Mouse (Mus musculus) stomach, embryonic 16.5 days (tissue): ENCODE results near the gene Ndufa12. TPM values are rescaled to one million over a fixed set of nuclear protein-coding genes. Genes with fewer than 3 reads are reported as not detected.

ENCODE experiments used
- ATAC-seq: fragments of 200-750 bp; cut with Nextera tagmentation; 2 replicates; pipeline ENCODE4 v1.8.0; 2017; ENCODE audit warnings: moderate number of reproducible peaks, moderate TSS enrichment; ENCODE audit not compliant: insufficient read depth, low FRiP score
- H3K27ac ChIP-seq: fragments of 300-500 bp; sonication (generic); 2 replicates; pipeline ENCODE4 v1.5.1; 2014; ENCODE audit warnings: low read length
- H3K27me3 ChIP-seq: fragments of 300-500 bp; sonication (generic); 2 replicates; pipeline ENCODE4 v1.6.1; 2014; ENCODE audit warnings: low read length, control low read depth, mixed read lengths; ENCODE audit not compliant: control insufficient read depth, insufficient read depth
- H3K36me3 ChIP-seq: fragments of 300-500 bp; sonication (generic); 2 replicates; pipeline ENCODE4 v1.6.1; 2014; ENCODE audit warnings: low read length; ENCODE audit not compliant: control insufficient read depth, insufficient read depth
- H3K4me1 ChIP-seq: fragments of 300-500 bp; sonication (generic); 2 replicates; pipeline ENCODE4 v1.6.1; 2014; ENCODE audit warnings: low read length, control low read depth, mixed read lengths; ENCODE audit not compliant: control insufficient read depth, insufficient read depth
- H3K4me2 ChIP-seq: fragments of 300-500 bp; sonication (generic); 2 replicates; pipeline ENCODE4 v1.6.1; 2014; ENCODE audit warnings: low read depth, low read length, mixed read lengths
- H3K4me3 ChIP-seq: fragments of 300-500 bp; sonication (generic); replicated peaks from 2 replicates; pipeline ENCODE4 v1.5.1; 2014; ENCODE audit warnings: mild to moderate bottlenecking, low read length
- H3K9ac ChIP-seq: fragments of 300-500 bp; sonication (generic); 2 replicates; pipeline ENCODE4 v1.6.1; 2014; ENCODE audit warnings: low read length
- H3K9me3 ChIP-seq: fragments of 300-500 bp; sonication (generic); replicated peaks from 2 replicates; pipeline ENCODE4 v1.6.1; 2016; ENCODE audit warnings: low read length, control low read depth; ENCODE audit not compliant: control insufficient read depth
- WGBS: fragments of 180-500 bp; shearing (Covaris S2); extraction: QIAGEN DNeasy Blood & Tissue Kit; methylation state at CpG from one replicate; pipeline ENCODE4 v1.1.7; 2014; 5-methylcytosine and 5-hydroxymethylcytosine counted together
- polyA plus RNA-seq: library from polyadenylated mRNA; unstranded; fragments of >200 nt; fragmentation: Nextera tagmentation; extraction: Ambion mirVana; gene quantifications from 2 replicates; pipeline ENCODE4 v1.2.1, GENCODE M21; 2015

Ndufa12 gene
- polyA plus RNA-seq, 1 experiment from 2014 or later: 305 TPM

DNA sequence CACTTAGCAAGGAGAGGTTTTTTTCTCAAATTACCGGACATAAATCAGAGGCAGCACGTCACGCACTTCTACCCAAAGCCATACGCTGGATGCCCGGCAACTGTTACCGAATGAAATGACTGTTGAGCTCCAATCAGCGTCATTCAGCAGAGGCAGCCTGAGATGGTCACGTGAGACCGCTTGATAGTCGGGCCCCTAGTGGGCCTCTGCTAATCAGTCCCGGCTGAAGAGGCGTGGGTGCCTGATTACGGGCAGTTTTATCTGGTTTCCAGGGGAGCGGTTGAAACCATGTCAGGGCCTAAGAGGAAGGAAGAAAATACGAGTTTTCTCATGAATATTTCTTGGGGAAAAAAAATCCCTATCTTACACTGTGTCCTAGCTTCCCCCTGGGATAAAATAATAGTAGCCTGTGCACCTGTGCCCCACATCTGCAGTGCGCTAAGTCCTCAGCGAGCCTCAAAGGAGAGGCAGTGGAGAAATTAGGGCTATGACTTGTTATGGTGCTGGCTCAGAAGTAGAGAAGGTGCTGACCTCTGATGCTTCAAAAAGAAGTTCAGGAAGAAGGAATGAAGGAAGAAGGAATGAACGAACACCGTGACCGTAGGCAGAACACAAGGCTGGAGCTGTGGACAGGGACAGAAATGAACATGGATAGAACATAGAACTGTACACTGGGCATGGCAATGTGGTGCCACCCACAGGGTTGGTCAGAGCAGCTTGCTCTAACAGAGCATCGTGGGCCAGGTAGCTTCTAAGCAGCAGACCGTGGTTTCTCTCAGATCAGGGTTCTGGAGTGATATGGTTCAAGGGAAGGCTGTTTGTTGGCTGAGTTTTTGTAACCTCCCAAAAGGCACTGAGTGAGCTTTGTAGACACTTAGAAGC lies 51.3 kb downstream of the Ndufa12 start:
- no peak overlapping the region for H3K4me3 ChIP-seq
- peak overlapping the region; percentile 4; the same call in 1 of the 2 replicates for H3K4me2 ChIP-seq
- WGBS: 39% methylated on average over 22 of the region's 22 CpGs
- no peaks in the 10 kb centered on the region for H3K27me3 ChIP-seq
- no peaks in the 10 kb centered on the region for H3K36me3 ChIP-seq
- H3K9ac ChIP-seq: no peak overlapping the region
- peak overlapping the region; percentile 72 for H3K27ac ChIP-seq
- H3K4me1 ChIP-seq: no peaks in the 10 kb centered on the region; the same call in 1 of the 2 replicates
- H3K9me3 ChIP-seq: no peaks in the 10 kb centered on the region
- ATAC-seq: peak; percentile 92

DNA sequence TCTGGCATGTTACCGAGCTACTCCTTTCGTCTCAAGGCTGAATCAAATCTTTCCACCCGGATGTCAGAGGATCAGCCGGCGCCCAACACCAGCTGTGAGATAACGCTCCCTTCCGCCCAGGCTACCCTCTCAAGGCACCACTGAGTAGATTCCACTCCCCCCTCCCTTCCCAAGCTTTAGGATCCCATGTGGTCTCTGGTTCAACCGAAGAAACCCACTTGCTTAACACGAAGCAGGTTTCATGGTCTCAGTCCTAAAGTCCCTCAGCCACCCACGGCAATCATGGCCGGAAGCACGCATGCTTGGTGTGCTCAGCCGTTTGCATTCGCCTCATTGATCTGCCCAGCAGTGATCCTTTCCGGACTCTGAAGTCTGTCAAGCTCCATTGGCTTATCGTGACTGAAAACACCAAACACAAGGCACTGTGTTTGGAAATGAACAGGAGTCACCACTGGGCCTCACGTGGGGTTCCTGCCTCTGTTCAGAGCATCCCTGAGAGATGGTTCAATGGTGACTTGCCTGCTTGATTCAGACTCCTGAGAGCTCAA lies 54.8 kb downstream of the Ndufa12 start:
- Histone ChIP-seq H3K9ac (no peak overlapping the region), H3K4me3 (no peak overlapping the region), H3K4me2 (no peak overlapping the region), H3K9me3 (no peaks in the 10 kb centered on the region), H3K27ac (no peak overlapping the region), H3K36me3 (no peaks in the 10 kb centered on the region), H3K4me1 (no peaks in the 10 kb centered on the region; the same call in 1 of the 2 replicates), H3K27me3 (no peaks in the 10 kb centered on the region)
- 78% methylated on average over 17 of the region's 17 CpGs for WGBS
- ATAC-seq: no peak

GRCm38 (mm10) chr10:94254766-94255165 lies 56.2 kb downstream of the Ndufa12 start:
- Histone ChIP-seq H3K27ac (no peak overlapping the region), H3K4me3 (no peak overlapping the region), H3K36me3 (no peaks in the 10 kb centered on the region), H3K9me3 (no peaks in the 10 kb centered on the region), H3K4me2 (no peak overlapping the region), H3K9ac (no peak overlapping the region), H3K27me3 (no peaks in the 10 kb centered on the region), H3K4me1 (no peaks in the 10 kb centered on the region; the same call in 1 of the 2 replicates)
- no peak for ATAC-seq
- 67% methylated on average over 3 of the region's 3 CpGs for WGBS

GRCm38 (mm10) chr10:94255744-94256143 lies 57.2 kb downstream of the Ndufa12 start:
- Histone ChIP-seq H3K4me2 (no peak overlapping the region), H3K27me3 (no peaks in the 10 kb centered on the region), H3K27ac (no peak overlapping the region), H3K36me3 (no peaks in the 10 kb centered on the region), H3K9ac (no peak overlapping the region), H3K9me3 (no peaks in the 10 kb centered on the region), H3K4me3 (no peak overlapping the region), H3K4me1 (no peaks in the 10 kb centered on the region)
- no peak for ATAC-seq
- 61% methylated on average over 6 of the region's 6 CpGs for WGBS

DNA sequence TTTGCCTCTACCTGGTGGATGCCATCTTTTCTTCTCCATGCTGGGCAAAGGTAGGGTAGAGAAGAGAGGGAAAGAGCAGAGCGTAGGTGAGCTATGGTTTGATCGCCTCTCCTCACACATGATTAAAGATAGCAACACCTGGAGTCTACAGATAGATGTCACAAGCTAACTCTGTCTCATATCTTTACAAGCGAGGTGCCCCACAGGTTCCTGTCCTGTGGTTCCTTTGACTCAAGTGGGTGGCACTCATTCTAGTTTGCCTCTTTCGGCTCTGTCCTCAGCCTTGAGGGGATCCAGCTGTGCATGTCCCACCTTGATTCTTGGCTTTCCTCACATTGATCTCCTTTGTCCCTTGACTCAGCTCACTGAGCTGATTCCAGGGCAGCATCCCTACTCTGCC lies 58.0 kb downstream of the Ndufa12 start:
- ATAC-seq: no peak
- Histone ChIP-seq H3K4me2 (no peak overlapping the region), H3K9ac (no peak overlapping the region), H3K9me3 (no peaks in the 10 kb centered on the region), H3K36me3 (no peaks in the 10 kb centered on the region), H3K4me1 (no peaks in the 10 kb centered on the region), H3K27ac (no peak overlapping the region), H3K4me3 (no peak overlapping the region), H3K27me3 (no peaks in the 10 kb centered on the region)
- WGBS: 91% methylated on average over 4 of the region's 4 CpGs

DNA sequence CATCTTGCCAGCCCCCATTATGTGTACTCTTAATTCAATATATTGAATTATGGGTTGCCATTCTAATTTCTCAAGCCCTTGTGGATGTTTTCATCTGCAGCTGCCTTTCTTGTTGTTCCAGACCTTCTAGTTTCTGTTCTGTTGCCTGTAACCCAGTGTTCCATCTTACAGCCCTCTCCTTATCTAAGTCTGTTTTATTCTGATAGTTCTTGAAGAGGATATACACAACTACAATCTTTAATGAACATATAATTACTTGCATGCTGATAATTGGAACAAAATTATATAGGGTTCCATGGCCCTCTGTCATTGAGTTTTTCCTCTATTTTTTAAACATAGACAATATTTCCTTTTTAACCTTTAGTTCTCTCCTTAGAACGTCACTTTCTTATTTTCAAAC lies 62.0 kb downstream of the Ndufa12 start:
- 67% methylated on average over 1 of the region's 1 CpGs for WGBS
- no peak for ATAC-seq
- Histone ChIP-seq H3K36me3 (no peaks in the 10 kb centered on the region), H3K4me1 (no peaks in the 10 kb centered on the region), H3K27ac (no peak overlapping the region), H3K9ac (no peak overlapping the region), H3K9me3 (no peaks in the 10 kb centered on the region), H3K27me3 (no peaks in the 10 kb centered on the region), H3K4me2 (no peak overlapping the region), H3K4me3 (no peak overlapping the region)

DNA sequence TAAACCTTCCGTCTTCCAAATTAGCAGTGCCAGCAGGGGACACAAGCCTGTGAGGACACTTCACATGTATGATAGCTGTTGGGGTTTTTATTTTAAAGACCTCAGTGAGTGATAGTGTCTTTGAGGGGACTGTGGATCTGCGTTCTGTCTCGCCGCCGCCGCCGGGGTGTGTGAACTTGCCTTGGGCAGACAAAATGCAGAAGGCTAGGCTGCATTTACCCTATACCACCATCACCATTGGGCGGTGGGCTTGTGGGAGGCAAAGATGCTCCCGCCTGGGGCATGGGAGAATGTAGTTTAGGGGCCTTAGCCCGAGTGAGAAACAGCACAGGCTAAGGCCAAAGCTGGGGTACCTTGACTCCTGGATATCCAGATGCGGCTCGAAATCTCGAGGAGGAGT lies 64.1 kb downstream of the Ndufa12 start:
- Histone ChIP-seq H3K4me3 (no peak overlapping the region), H3K27me3 (no peaks in the 10 kb centered on the region), H3K36me3 (no peaks in the 10 kb centered on the region), H3K4me2 (no peak overlapping the region), H3K9ac (no peak overlapping the region), H3K9me3 (no peaks in the 10 kb centered on the region), H3K27ac (no peak overlapping the region), H3K4me1 (no peaks in the 10 kb centered on the region)
- WGBS: 86% methylated on average over 13 of the region's 13 CpGs
- no peak for ATAC-seq

DNA sequence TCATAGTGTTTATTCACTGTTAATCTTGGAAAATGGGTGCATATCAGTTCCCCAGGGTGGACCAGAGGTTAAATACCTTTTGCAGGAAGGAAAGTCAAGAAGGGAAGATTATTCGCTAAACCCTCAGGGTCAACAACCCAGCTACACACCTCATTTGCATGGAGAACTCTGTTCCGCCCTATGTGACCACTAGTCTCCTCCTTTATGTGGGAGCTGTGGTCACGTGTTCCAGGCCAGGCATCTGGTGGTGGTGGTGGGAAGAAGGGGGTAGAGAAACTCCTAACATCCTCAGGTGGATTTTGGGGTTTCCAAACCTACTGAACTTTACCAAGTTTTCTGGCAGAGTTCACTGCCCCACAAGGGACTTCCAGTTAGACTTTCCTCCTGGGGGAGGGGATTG lies 64.7 kb downstream of the Ndufa12 start:
- 85% methylated on average over 3 of the region's 3 CpGs for WGBS
- H3K4me1 ChIP-seq: no peaks in the 10 kb centered on the region
- no peaks in the 10 kb centered on the region for H3K27me3 ChIP-seq

GRCm38 (mm10) chr10:94265656-94266542 lies 67.4 kb downstream of the Ndufa12 start:
- no peaks in the 10 kb centered on the region for H3K4me1 ChIP-seq
- WGBS: 71% methylated on average over 17 of the region's 17 CpGs
- H3K9me3 ChIP-seq: no peaks in the 10 kb centered on the region
- H3K4me2 ChIP-seq: no peak overlapping the region
- no peak overlapping the region for H3K4me3 ChIP-seq
- H3K9ac ChIP-seq: no peak overlapping the region
- no peak overlapping the region for H3K27ac ChIP-seq
- H3K36me3 ChIP-seq: no peaks in the 10 kb centered on the region
- ATAC-seq: no peak
- H3K27me3 ChIP-seq: no peaks in the 10 kb centered on the region

More for the DNA sequence above, 64.7 kb downstream of the Ndufa12 start:
- Histone ChIP-seq H3K4me2 (no peak overlapping the region), H3K4me3 (no peak overlapping the region), H3K27ac (no peak overlapping the region), H3K36me3 (no peaks in the 10 kb centered on the region), H3K9me3 (no peaks in the 10 kb centered on the region), H3K9ac (no peak overlapping the region)
- ATAC-seq: no peak
